Mouse (Mus musculus) kidney, adult 9 months (tissue): ENCODE results near the gene Cntn5.
"Not testable (repeated sequence)": the region's sequence is repeated elsewhere in the genome, so short reads cannot be mapped to it uniquely, and the experiment has no call there.

Source experiments
- DNase-seq: peaks from one replicate; pipeline ENCODE4 v3.0.0; 2022

Gene Cntn5

GRCm38 (mm10) chr9:10645951-10646350, 258.6 kb downstream of the Cntn5 start:
- no peak for DNase-seq

- no peak for DNase-seq
These were observed 259.3 kb downstream of the Cntn5 start for GRCm38 (mm10) chr9:10645045-10645830.

GRCm38 (mm10) chr9:10618036-10618435, 286.5 kb downstream of the Cntn5 start:
- DNase-seq: no peak

- DNase-seq: no peak
These were observed 329.0 kb downstream of the Cntn5 start for GRCm38 (mm10) chr9:10575346-10576241.

- no peak for DNase-seq
These were observed 334.7 kb downstream of the Cntn5 start for GRCm38 (mm10) chr9:10569830-10570229.

- not testable (repeated sequence) for DNase-seq
These were observed 363.7 kb downstream of the Cntn5 start for GRCm38 (mm10) chr9:10540877-10541276.

- DNase-seq: no peak
These were observed 372.3 kb downstream of the Cntn5 start for GRCm38 (mm10) chr9:10532248-10532647.

GRCm38 (mm10) chr9:10531087-10531486, 373.5 kb downstream of the Cntn5 start:
- DNase-seq: no peak

GRCm38 (mm10) chr9:10529528-10529927, 375.0 kb downstream of the Cntn5 start:
- DNase-seq: no peak

GRCm38 (mm10) chr9:10529113-10529512, 375.5 kb downstream of the Cntn5 start:
- DNase-seq: no peak

GRCm38 (mm10) chr9:10528692-10529091, 375.9 kb downstream of the Cntn5 start:
- DNase-seq: no peak

GRCm38 (mm10) chr9:10525915-10526667, 378.5 kb downstream of the Cntn5 start:
- no peak for DNase-seq

GRCm38 (mm10) chr9:10522604-10523003, 382.0 kb downstream of the Cntn5 start:
- DNase-seq: no peak

- DNase-seq: no peak
These were observed 383.5 kb downstream of the Cntn5 start for GRCm38 (mm10) chr9:10521054-10521453.

- no peak for DNase-seq
These were observed 412.3 kb downstream of the Cntn5 start for GRCm38 (mm10) chr9:10492243-10492642.

GRCm38 (mm10) chr9:10471484-10472125, 433.0 kb downstream of the Cntn5 start:
- DNase-seq: no peak

GRCm38 (mm10) chr9:10464758-10465157, 439.8 kb downstream of the Cntn5 start:
- no peak for DNase-seq

GRCm38 (mm10) chr9:10457900-10458299, 446.7 kb downstream of the Cntn5 start:
- DNase-seq: no peak

GRCm38 (mm10) chr9:10448987-10449563, 455.5 kb downstream of the Cntn5 start:
- DNase-seq: no peak

GRCm38 (mm10) chr9:10447220-10447837, 457.2 kb downstream of the Cntn5 start:
- DNase-seq: no peak

- no peak for DNase-seq
These were observed 492.5 kb downstream of the Cntn5 start for GRCm38 (mm10) chr9:10412075-10412474.

- no peak for DNase-seq
These were observed 504.5 kb downstream of the Cntn5 start for GRCm38 (mm10) chr9:10400099-10400498.
